Mouse (Mus musculus) small intestine, adult 2 months (tissue): Measurements from ENCODE around the gene 1700007K13Rik.

ENCODE experiments used
- CTCF ChIP-seq: fragments of 200-500 bp; IDR thresholded peaks from 2 replicates; pipeline ENCODE4 v1.5.1; 2012; ENCODE audit warnings: low read depth, mild to moderate bottlenecking, control low read depth, inconsistent platforms, low read length, moderate library complexity, mixed read lengths; ENCODE audit not compliant: insufficient replicate concordance, insufficient read length; ENCODE audit errors: extremely low read depth
- POLR2A ChIP-seq: fragments of 200-500 bp; IDR thresholded peaks from 2 replicates; pipeline ENCODE4 v1.6.1; 2012; ENCODE audit warnings: low read depth, mild to moderate bottlenecking, control low read depth, inconsistent platforms, low read length, moderate library complexity

- TF ChIP-seq POLR2A (no peak), CTCF (no peak)
These were observed 4.5 kb upstream of the 1700007K13Rik start for GRCm38 (mm10) chr2:28470591-28470990.
